Mouse (Mus musculus) midbrain, embryonic 11.5 days (tissue): ENCODE results near the gene Idua. TPM values are rescaled to one million over a fixed set of nuclear protein-coding genes. Genes with fewer than 3 reads are reported as not detected.

Source experiments
- ATAC-seq: fragments of 200-750 bp; cut with Nextera tagmentation; 2 replicates; pipeline ENCODE4 v1.8.0; 2017; ENCODE audit warnings: moderate TSS enrichment, moderate library complexity; ENCODE audit not compliant: low FRiP score
- DNase-seq: peaks from one replicate; pipeline ENCODE4 v3.0.0; 2015; ENCODE audit warnings: low spot score; ENCODE audit errors: missing footprints
- H3K27ac ChIP-seq: fragments of 300-500 bp; sonication (generic); 2 replicates; pipeline ENCODE4 v1.5.1; 2014; ENCODE audit warnings: low read depth, low read length
- H3K27me3 ChIP-seq: fragments of 300-500 bp; sonication (generic); 2 replicates; pipeline ENCODE4 v1.6.1; 2014; ENCODE audit warnings: mild to moderate bottlenecking, low read length, moderate library complexity, mixed read lengths; ENCODE audit not compliant: control insufficient read depth, insufficient read depth
- H3K36me3 ChIP-seq: fragments of 300-500 bp; sonication (generic); 2 replicates; pipeline ENCODE4 v1.6.1; 2014; ENCODE audit warnings: mild to moderate bottlenecking, low read length, moderate library complexity, mixed read lengths; ENCODE audit not compliant: control insufficient read depth, insufficient read depth
- H3K4me1 ChIP-seq: fragments of 300-500 bp; sonication (generic); 2 replicates; pipeline ENCODE4 v1.6.1; 2014; ENCODE audit warnings: low read length; ENCODE audit not compliant: control insufficient read depth, insufficient read depth
- H3K4me2 ChIP-seq: fragments of 300-500 bp; sonication (generic); 2 replicates; pipeline ENCODE4 v1.6.1; 2014; ENCODE audit warnings: mild to moderate bottlenecking, moderate library complexity
- H3K4me3 ChIP-seq: fragments of 300-500 bp; sonication (generic); 2 replicates; pipeline ENCODE4 v1.5.1; 2014; ENCODE audit warnings: low read depth, low read length
- H3K9ac ChIP-seq: fragments of 300-500 bp; sonication (generic); 2 replicates; pipeline ENCODE4 v1.6.1; 2014; ENCODE audit warnings: low read length
- H3K9me3 ChIP-seq: fragments of 300-500 bp; sonication (generic); 2 replicates; pipeline ENCODE4 v1.6.1; 2016; ENCODE audit warnings: low read length; ENCODE audit not compliant: control insufficient read depth
- WGBS: fragments of 180-500 bp; shearing (Covaris S2); extraction: QIAGEN DNeasy Blood & Tissue Kit; methylation state at CpG from one replicate; pipeline ENCODE4 v1.1.7; 2014; 5-methylcytosine and 5-hydroxymethylcytosine counted together
- polyA plus RNA-seq: library from polyadenylated mRNA; unstranded; fragments of >200 nt; fragmentation: Nextera tagmentation; extraction: Ambion mirVana; gene quantifications from 2 replicates; pipeline ENCODE4 v1.2.1, GENCODE M21; 2014

The Idua gene
- polyA plus RNA-seq, 1 experiment from 2014 or later = 9.2 TPM

- WGBS = 68% methylated on average over 1 of the region's 1 CpGs
- no peaks in the 10 kb centered on the region for H3K4me1 ChIP-seq
- no peak overlapping the region for H3K27ac ChIP-seq
- peak; percentile 45; the same call in 1 of the 2 replicates for ATAC-seq
- H3K27me3 ChIP-seq = no peaks in the 10 kb centered on the region
- no peak overlapping the region for H3K4me2 ChIP-seq
- peaks cover 11% of the 10 kb centered on the region for H3K36me3 ChIP-seq
- no peak overlapping the region for H3K4me3 ChIP-seq
- no peaks in the 10 kb centered on the region for H3K9me3 ChIP-seq
- H3K9ac ChIP-seq = no peak overlapping the region
- DNase-seq = peak; percentile 83
Measured at GRCm38 (mm10) chr5:108651823-108652222, 8.3 kb upstream of the Idua start.

GRCm38 (mm10) chr5:108653341-108653740 lies 6.8 kb upstream of the Idua start:
- H3K4me2 ChIP-seq = no peak overlapping the region
- WGBS = 88% methylated on average over 6 of the region's 6 CpGs
- H3K27ac ChIP-seq = no peak overlapping the region
- peaks cover 11% of the 10 kb centered on the region for H3K36me3 ChIP-seq
- ATAC-seq (no peak), DNase-seq (no peak)
- H3K4me3 ChIP-seq = no peak overlapping the region
- no peak overlapping the region for H3K9ac ChIP-seq
- H3K4me1 ChIP-seq = no peaks in the 10 kb centered on the region
- H3K27me3 ChIP-seq = no peaks in the 10 kb centered on the region
- no peaks in the 10 kb centered on the region for H3K9me3 ChIP-seq

- Histone ChIP-seq H3K4me3 (no peak overlapping the region), H3K27ac (no peak overlapping the region), H3K36me3 (peaks cover 11% of the 10 kb centered on the region), H3K4me2 (no peak overlapping the region), H3K9ac (no peak overlapping the region), H3K27me3 (no peaks in the 10 kb centered on the region), H3K9me3 (no peaks in the 10 kb centered on the region), H3K4me1 (peaks cover 1% of the 10 kb centered on the region)
- DNase-seq = peak; percentile 39
- no peak for ATAC-seq
- 91% methylated on average over 10 of the region's 10 CpGs for WGBS
Measured at GRCm38 (mm10) chr5:108654444-108654990, 5.6 kb upstream of the Idua start.

GRCm38 (mm10) chr5:108655381-108655780 lies 4.8 kb upstream of the Idua start:
- Histone ChIP-seq H3K4me1 (peaks cover 8% of the 10 kb centered on the region), H3K9me3 (no peaks in the 10 kb centered on the region), H3K9ac (no peak overlapping the region), H3K4me3 (no peak overlapping the region), H3K27me3 (no peaks in the 10 kb centered on the region), H3K36me3 (peaks cover 11% of the 10 kb centered on the region), H3K4me2 (no peak overlapping the region), H3K27ac (no peak overlapping the region)
- WGBS = 96% methylated on average over 9 of the region's 9 CpGs
- peak; percentile 59 for DNase-seq
- ATAC-seq = no peak

- no peak overlapping the region for H3K27ac ChIP-seq
- 92% methylated on average over 15 of the region's 15 CpGs for WGBS
- no peaks in the 10 kb centered on the region for H3K27me3 ChIP-seq
- H3K9me3 ChIP-seq = no peaks in the 10 kb centered on the region
- DNase-seq (peak; percentile 23), ATAC-seq (no peak)
- H3K4me3 ChIP-seq = no peak overlapping the region
- no peak overlapping the region for H3K4me2 ChIP-seq
- H3K9ac ChIP-seq = no peak overlapping the region
- peaks cover 8% of the 10 kb centered on the region for H3K4me1 ChIP-seq
- H3K36me3 ChIP-seq = peaks cover 11% of the 10 kb centered on the region
Measured at GRCm38 (mm10) chr5:108655891-108656650, 4.1 kb upstream of the Idua start.

- H3K4me1 ChIP-seq = peaks cover 8% of the 10 kb centered on the region
- no peak overlapping the region for H3K9ac ChIP-seq
- H3K4me2 ChIP-seq = no peak overlapping the region
- no peak overlapping the region for H3K27ac ChIP-seq
- H3K27me3 ChIP-seq = no peaks in the 10 kb centered on the region
- 75% methylated on average over 5 of the region's 5 CpGs for WGBS
- H3K4me3 ChIP-seq = no peak overlapping the region
- H3K36me3 ChIP-seq = peaks cover 11% of the 10 kb centered on the region
- ATAC-seq (no peak), DNase-seq (peak; percentile 31)
- no peaks in the 10 kb centered on the region for H3K9me3 ChIP-seq
Measured at GRCm38 (mm10) chr5:108657406-108657805, 2.7 kb upstream of the Idua start.

GRCm38 (mm10) chr5:108658611-108659010 lies 1.5 kb upstream of the Idua start:
- Histone ChIP-seq H3K4me2 (no peak overlapping the region), H3K9me3 (no peaks in the 10 kb centered on the region), H3K27me3 (no peaks in the 10 kb centered on the region), H3K4me1 (peaks cover 8% of the 10 kb centered on the region), H3K9ac (0 out of 2 replicates have a peak overlapping the region, but pooled peaks have one; percentile 10), H3K27ac (no peak overlapping the region), H3K36me3 (peaks cover 8% of the 10 kb centered on the region), H3K4me3 (no peak overlapping the region)
- 80% methylated on average over 1 of the region's 1 CpGs for WGBS
- DNase-seq (peak; percentile 26), ATAC-seq (no peak)

GRCm38 (mm10) chr5:108660632-108661268 lies 619 bp downstream of the Idua start:
- peak; percentile 100 for ATAC-seq
- WGBS = 13% methylated on average over 36 of the region's 36 CpGs
- H3K9ac ChIP-seq = peak overlapping the region; percentile 80
- H3K27ac ChIP-seq = no peak overlapping the region
- peak; percentile 98 for DNase-seq
- H3K9me3 ChIP-seq = no peaks in the 10 kb centered on the region
- peak overlapping the region; percentile 92 for H3K4me2 ChIP-seq
- H3K27me3 ChIP-seq = no peaks in the 10 kb centered on the region
- no peaks in the 10 kb centered on the region; the same call in 1 of the 2 replicates for H3K36me3 ChIP-seq
- peak overlapping the region; percentile 64 for H3K4me3 ChIP-seq
- peaks cover 8% of the 10 kb centered on the region for H3K4me1 ChIP-seq

GRCm38 (mm10) chr5:108662772-108663171 lies 2.6 kb downstream of the Idua start:
- no peak overlapping the region for H3K4me3 ChIP-seq
- no peak overlapping the region for H3K27ac ChIP-seq
- H3K9me3 ChIP-seq = no peaks in the 10 kb centered on the region
- no peak overlapping the region for H3K4me2 ChIP-seq
- H3K36me3 ChIP-seq = no peaks in the 10 kb centered on the region; the same call in 1 of the 2 replicates
- whole genome bisulfite sequencing = 79% methylated on average over 4 of the region's 4 CpGs
- H3K9ac ChIP-seq = no peak overlapping the region
- peaks cover 8% of the 10 kb centered on the region for H3K4me1 ChIP-seq
- DNase-seq = no peak
- no peak for ATAC-seq
- no peaks in the 10 kb centered on the region for H3K27me3 ChIP-seq
